Mouse (Mus musculus) myocyte (in vitro differentiated cells): Measurements from ENCODE around the gene Gm1043.

Source experiments
- POLR2A ChIP-seq: IDR thresholded peaks from one replicate; pipeline ENCODE4 v1.6.1; 2011; ENCODE audit warnings: low read depth, mild to moderate bottlenecking, control low read depth, moderate library complexity; ENCODE audit not compliant: insufficient read length
- REST ChIP-seq: IDR thresholded peaks from one replicate; pipeline ENCODE4 v1.6.1; 2011; ENCODE audit warnings: mild to moderate bottlenecking, control low read depth, moderate library complexity; ENCODE audit not compliant: insufficient read depth, insufficient read length

DNA sequence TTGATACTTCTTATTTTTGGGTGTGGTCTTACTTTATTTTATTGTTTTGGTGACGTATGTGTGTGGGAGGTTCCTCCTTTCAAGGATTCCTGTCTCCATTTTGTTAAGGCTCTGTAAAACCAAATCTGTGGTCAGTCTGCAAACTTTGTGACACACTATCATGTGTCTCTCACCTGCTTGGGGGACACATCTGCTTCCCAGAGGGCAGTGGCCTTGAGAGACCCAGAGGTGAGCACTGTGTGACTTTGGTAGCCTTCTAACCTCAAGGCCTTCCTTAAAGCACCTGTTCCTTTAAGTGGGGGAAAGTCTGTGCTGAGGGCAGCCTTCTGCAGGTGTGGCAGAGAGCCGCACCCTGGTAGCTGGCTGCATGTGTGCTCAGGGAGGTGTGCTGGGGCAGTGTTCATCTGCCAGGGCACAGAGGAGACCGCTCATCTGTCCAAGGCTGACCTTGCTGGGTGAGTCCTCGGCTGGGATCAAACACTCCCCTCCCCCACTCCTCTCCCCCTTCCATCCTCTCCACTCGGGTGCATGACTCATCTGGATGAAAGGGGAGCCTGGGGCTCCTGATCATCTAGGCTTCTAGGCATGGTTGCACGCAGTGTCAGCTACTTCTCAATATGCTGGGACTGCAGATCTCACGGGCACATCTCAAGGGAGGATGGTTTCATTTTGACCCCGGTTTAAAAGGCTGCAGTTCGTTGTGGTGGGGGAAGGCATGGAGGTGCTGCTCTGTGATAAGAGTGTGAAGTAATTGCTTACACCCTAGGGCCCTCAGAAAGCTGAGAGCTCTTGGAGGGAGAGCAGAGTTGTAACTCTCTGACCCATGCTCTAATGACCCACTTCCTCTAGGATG, 34.4 kb upstream of the Gm1043 start:
- TF ChIP-seq POLR2A (no peak), REST (no peak)
